Mouse (Mus musculus) lung, adult 2 months (tissue): ENCODE measurements around the gene Ttc27. TPM values are rescaled to one million over a fixed set of nuclear protein-coding genes. Genes with fewer than 3 reads are reported as not detected.

Experiments
- DNase-seq: peaks from one replicate; pipeline ENCODE4 v3.0.0; 2022
- H3K4me1 ChIP-seq: fragments of 200-500 bp; 2 replicates; pipeline ENCODE4 v1.6.1; 2011; ENCODE audit warnings: low read length; ENCODE audit not compliant: control insufficient read depth, insufficient read depth
- H3K4me3 ChIP-seq: fragments of 200-500 bp; replicated peaks from 2 replicates; pipeline ENCODE3; 2011; ENCODE audit warnings: low read depth, mild to moderate bottlenecking, control low read depth, low read length; ENCODE audit errors: extremely low read depth
- CTCF ChIP-seq: fragments of 200-500 bp; IDR thresholded peaks from 2 replicates; pipeline ENCODE4 v1.5.1; 2011; ENCODE audit warnings: mild to moderate bottlenecking, low read length, control low read depth; ENCODE audit not compliant: insufficient read depth
- POLR2A ChIP-seq: fragments of 200-500 bp; IDR thresholded peaks from 2 replicates; pipeline ENCODE4 v1.6.1; 2011; ENCODE audit warnings: low read depth, mild to moderate bottlenecking, control low read depth, low read length, borderline replicate concordance; ENCODE audit errors: extremely low read depth
- WGBS: fragments of 180-500 bp; shearing (Covaris S2); methylation state at CpG from one replicate; pipeline ENCODE4 v1.1.7; 2018; 5-methylcytosine and 5-hydroxymethylcytosine counted together
- polyA plus RNA-seq: library from polyadenylated mRNA; depleted of rRNA; stranded (reverse); fragments of >200 nt; gene quantifications from 2 replicates; pipeline ENCODE4 v1.2.3, GENCODE M21; 2012; rRNA removed

Gene Ttc27
- polyA plus RNA-seq, 1 experiment, result 4.5 TPM

DNA sequence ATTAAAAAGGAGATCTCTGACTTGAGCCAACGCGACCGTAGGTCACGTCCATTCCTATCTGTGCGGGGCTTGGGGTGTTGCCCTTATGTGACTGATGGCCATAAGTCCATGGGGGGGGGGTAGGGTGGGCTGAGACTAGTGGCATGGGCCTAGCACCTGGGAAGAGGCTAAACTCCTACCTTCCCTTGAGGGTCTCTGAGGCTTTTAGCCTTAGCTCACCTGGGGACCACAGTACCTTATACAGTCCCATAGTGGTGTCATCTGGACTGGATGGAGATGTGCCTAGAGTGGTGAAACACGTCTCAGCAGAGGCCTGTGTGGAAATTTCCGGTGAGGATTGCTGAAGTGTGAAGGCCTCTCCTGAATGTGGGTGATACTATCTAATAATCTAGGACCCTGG lies 184.9 kb downstream of the Ttc27 start:
- no peak for DNase-seq
- no peak overlapping the region for H3K4me3 ChIP-seq
- no peak for TF ChIP-seq POLR2A
- TF ChIP-seq CTCF, result no peak
- H3K4me1 ChIP-seq, result peaks cover 3% of the 10 kb centered on the region
- WGBS, result 97% methylated on average over 7 of the region's 7 CpGs

DNA sequence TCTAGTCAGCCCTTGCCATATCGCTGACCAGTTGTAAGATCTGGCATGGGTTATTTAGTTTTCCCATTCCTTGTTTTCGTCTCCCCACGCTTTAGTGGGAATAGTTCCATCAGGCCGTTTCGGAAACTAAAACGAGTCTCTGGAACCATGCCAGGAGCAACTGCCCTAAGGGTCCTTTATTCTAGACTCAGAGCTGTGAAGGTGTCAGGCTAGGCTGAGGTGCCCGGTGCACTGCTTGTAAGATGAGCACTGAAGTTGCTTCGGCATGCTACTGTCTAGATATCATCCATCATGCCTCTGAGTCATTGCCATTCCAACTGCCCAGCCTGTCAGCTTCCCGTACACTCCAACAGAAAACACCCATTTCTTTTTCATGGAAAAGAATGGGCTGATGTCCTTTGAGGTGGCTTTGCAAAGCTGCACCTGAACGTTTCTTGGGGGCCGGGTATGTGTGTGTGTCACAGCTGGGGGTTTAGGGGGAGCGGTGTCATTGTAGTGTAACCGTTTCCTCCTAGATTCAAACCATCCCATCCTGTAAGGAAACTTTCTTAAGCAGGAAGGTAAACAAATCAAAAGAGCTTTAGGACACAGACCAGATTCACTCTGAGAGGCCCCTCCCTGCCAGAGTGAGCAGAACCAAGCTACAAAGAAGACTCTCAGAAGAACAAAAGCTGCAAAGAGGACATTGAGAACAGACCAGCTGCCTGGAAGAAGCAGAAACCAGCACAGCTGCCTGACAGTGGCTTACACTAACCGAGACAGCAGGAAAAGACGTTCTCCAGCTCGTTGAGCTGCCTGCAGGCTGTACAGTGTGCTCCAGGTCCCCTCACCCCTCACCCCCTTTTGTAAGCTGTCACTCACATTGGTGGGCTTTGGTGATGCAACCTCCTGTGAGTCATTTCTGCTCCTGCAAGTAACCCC lies 186.1 kb downstream of the Ttc27 start:
- Histone ChIP-seq H3K4me3 (no peak overlapping the region), H3K4me1 (peaks cover 3% of the 10 kb centered on the region)
- peak; percentile 14 for DNase-seq
- TF ChIP-seq CTCF (no peak), POLR2A (no peak)
- 18% methylated on average over 16 of the region's 16 CpGs for WGBS

DNA sequence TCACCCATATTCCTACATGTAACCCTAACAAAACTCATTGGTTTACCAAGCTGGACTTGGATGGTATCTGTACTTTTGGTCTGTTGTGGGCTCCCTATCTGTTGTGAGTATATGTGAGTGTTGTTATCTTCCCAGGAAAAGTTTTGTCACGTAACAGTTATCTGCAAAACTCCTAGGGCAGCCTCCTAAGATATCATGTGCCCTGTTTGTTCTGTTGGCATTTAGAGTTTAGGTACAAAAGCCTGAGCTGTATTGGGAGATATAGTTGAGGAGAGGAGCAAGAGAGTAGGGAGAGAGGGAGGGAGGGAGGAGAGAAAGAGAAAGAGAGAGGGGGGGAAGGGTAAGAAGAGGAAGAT lies 186.8 kb downstream of the Ttc27 start:
- no peak for TF ChIP-seq POLR2A
- TF ChIP-seq CTCF, result no peak
- DNase-seq, result no peak
- peaks cover 3% of the 10 kb centered on the region for H3K4me1 ChIP-seq
- 60% methylated on average over 1 of the region's 1 CpGs for WGBS
- no peak overlapping the region for H3K4me3 ChIP-seq

DNA sequence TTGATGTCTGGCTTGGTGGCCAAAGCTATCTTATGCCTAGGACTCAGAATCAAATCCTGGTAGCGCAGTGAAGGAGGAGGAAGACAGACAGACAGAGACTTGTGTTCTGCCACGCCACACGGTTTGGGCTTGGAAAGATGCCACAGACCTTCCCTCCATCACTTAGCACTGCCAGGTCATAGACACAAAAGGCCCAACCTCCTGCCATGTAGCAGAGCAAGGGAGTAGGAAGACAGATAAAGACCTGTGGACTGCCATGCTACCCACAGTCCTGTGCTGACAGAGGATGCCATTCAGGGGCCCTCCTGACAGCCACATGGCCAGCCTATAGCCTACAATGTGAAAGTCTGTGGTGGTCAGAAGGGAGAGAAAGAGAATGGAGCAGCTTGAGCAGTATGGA lies 187.4 kb downstream of the Ttc27 start:
- 84% methylated on average over 3 of the region's 3 CpGs for WGBS
- TF ChIP-seq POLR2A, result no peak
- no peak for TF ChIP-seq CTCF

DNA sequence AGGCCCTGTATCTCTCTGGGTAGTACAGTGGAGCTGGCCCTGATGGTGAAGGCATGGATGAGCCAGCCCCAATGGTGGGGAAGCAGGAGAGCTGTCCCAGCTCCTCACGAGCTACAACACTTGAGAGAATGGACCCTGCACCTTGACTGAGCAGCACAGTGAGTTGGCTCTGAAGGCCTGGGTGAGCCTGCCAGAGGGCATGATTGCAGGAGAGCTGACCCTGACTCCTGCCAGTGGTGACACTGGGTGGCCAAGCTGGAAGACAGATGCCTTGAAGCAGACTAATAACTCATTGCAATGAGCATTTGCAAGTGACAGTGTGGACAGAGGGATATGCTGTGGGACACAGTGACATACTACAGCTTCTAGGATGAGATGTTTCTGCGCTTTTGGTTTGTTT lies 195.5 kb downstream of the Ttc27 start:
- Histone ChIP-seq H3K4me3 (no peak overlapping the region), H3K4me1 (no peaks in the 10 kb centered on the region)
- 92% methylated on average over 2 of the region's 2 CpGs for WGBS
- no peak for DNase-seq
- TF ChIP-seq POLR2A (no peak), CTCF (no peak)

More for the DNA sequence above, 187.4 kb downstream of the Ttc27 start:
- H3K4me3 ChIP-seq, result no peak overlapping the region
- DNase-seq, result no peak
- peaks cover 3% of the 10 kb centered on the region for H3K4me1 ChIP-seq

Other genes with a start within 250 kb of the Ttc27 start
- 66.3 and 194 TPM in 2 replicates for gene Yipf4, start 228.2 kb upstream of the Ttc27 start, polyA plus RNA-seq
- 73.3 and 91.7 TPM in 2 replicates for gene Birc6, start 189.4 kb upstream of the Ttc27 start, polyA plus RNA-seq